Mouse (Mus musculus) bone marrow macrophage, adult 2 months (primary cell): ENCODE data around the gene Magi2. TPM values are rescaled to one million over a fixed set of nuclear protein-coding genes. Genes with fewer than 3 reads are reported as not detected.

ENCODE experiments used
- H3K27ac ChIP-seq: 2 replicates; pipeline ENCODE4 v1.5.1; 2012; ENCODE audit warnings: low read depth, low read length; ENCODE audit not compliant: insufficient read depth
- H3K4me1 ChIP-seq: 2 replicates; pipeline ENCODE4 v1.6.1; 2012; ENCODE audit warnings: low read length; ENCODE audit not compliant: control insufficient read depth, insufficient read depth
- H3K4me3 ChIP-seq: 2 replicates; pipeline ENCODE4 v1.5.1; 2012; ENCODE audit warnings: mild to moderate bottlenecking, low read length, moderate library complexity; ENCODE audit not compliant: insufficient read depth
- CTCF ChIP-seq: IDR thresholded peaks from 2 replicates; pipeline ENCODE4 v1.5.1; 2012; ENCODE audit warnings: low read depth, mild to moderate bottlenecking, low read length, moderate library complexity
- POLR2A ChIP-seq: IDR thresholded peaks from 2 replicates; pipeline ENCODE4 v1.6.1; 2012; ENCODE audit warnings: mild to moderate bottlenecking, low read depth, low read length, borderline replicate concordance
- polyA plus RNA-seq: library from polyadenylated mRNA; stranded (reverse); fragments of >200 nt; gene quantifications from 2 replicates; pipeline ENCODE4 v1.2.4, GENCODE M21; 2012; ENCODE audit not compliant: missing spikeins, insufficient read depth, insufficient read length

Magi2 gene
- polyA plus RNA-seq, 1 experiment, result 0.46 TPM

GRCm38 (mm10) chr5:19717296-19717695, 490.5 kb downstream of the Magi2 start:
- H3K27ac ChIP-seq, result no peak overlapping the region
- H3K4me3 ChIP-seq, result no peak overlapping the region
- TF ChIP-seq POLR2A (no peak), CTCF (no peak)
- H3K4me1 ChIP-seq, result no peaks in the 10 kb centered on the region

GRCm38 (mm10) chr5:19726277-19726676, 499.4 kb downstream of the Magi2 start:
- Histone ChIP-seq H3K4me3 (no peak overlapping the region), H3K27ac (no peak overlapping the region), H3K4me1 (peaks cover 18% of the 10 kb centered on the region)
- no peak for TF ChIP-seq POLR2A

GRCm38 (mm10) chr5:19745376-19745775, 518.5 kb downstream of the Magi2 start:
- Histone ChIP-seq H3K27ac (no peak overlapping the region), H3K4me3 (no peak overlapping the region), H3K4me1 (no peaks in the 10 kb centered on the region)
- no peak for TF ChIP-seq CTCF
- no peak for TF ChIP-seq POLR2A

- H3K27ac ChIP-seq, result no peak overlapping the region
- TF ChIP-seq POLR2A (no peak), CTCF (no peak)
- no peaks in the 10 kb centered on the region for H3K4me1 ChIP-seq
- no peak overlapping the region for H3K4me3 ChIP-seq
Observed at GRCm38 (mm10) chr5:19745916-19746315, 519.1 kb downstream of the Magi2 start.

- Histone ChIP-seq H3K4me3 (no peak overlapping the region), H3K4me1 (no peaks in the 10 kb centered on the region), H3K27ac (no peak overlapping the region)
- no peak for TF ChIP-seq CTCF
Observed at GRCm38 (mm10) chr5:19746865-19747514, 520.2 kb downstream of the Magi2 start.

GRCm38 (mm10) chr5:19747631-19748030, 520.8 kb downstream of the Magi2 start:
- no peak overlapping the region for H3K27ac ChIP-seq
- no peaks in the 10 kb centered on the region for H3K4me1 ChIP-seq
- TF ChIP-seq CTCF (no peak), POLR2A (no peak)
- H3K4me3 ChIP-seq, result no peak overlapping the region

- TF ChIP-seq POLR2A (no peak), CTCF (no peak)
- no peak overlapping the region for H3K4me3 ChIP-seq
- H3K4me1 ChIP-seq, result no peaks in the 10 kb centered on the region
Observed at GRCm38 (mm10) chr5:19779224-19779623, 552.4 kb downstream of the Magi2 start.

GRCm38 (mm10) chr5:19780076-19780475, 553.2 kb downstream of the Magi2 start:
- TF ChIP-seq POLR2A (no peak), CTCF (no peak)
- Histone ChIP-seq H3K4me3 (no peak overlapping the region), H3K27ac (no peak overlapping the region), H3K4me1 (no peaks in the 10 kb centered on the region)

More at GRCm38 (mm10) chr5:19779224-19779623, 552.4 kb downstream of the Magi2 start:
- no peak overlapping the region for H3K27ac ChIP-seq

- TF ChIP-seq CTCF (no peak), POLR2A (no peak)
- Histone ChIP-seq H3K4me3 (no peak overlapping the region), H3K4me1 (no peaks in the 10 kb centered on the region), H3K27ac (no peak overlapping the region)
Observed at GRCm38 (mm10) chr5:19785320-19785719, 558.5 kb downstream of the Magi2 start.

- TF ChIP-seq POLR2A, result no peak
- no peak for TF ChIP-seq CTCF
- H3K27ac ChIP-seq, result no peak overlapping the region
- H3K4me1 ChIP-seq, result no peaks in the 10 kb centered on the region
Observed at GRCm38 (mm10) chr5:19787522-19788144, 560.8 kb downstream of the Magi2 start.

GRCm38 (mm10) chr5:19803052-19803769, 576.4 kb downstream of the Magi2 start:
- Histone ChIP-seq H3K4me1 (no peaks in the 10 kb centered on the region), H3K4me3 (no peak overlapping the region), H3K27ac (no peak overlapping the region)
- TF ChIP-seq CTCF (no peak), POLR2A (no peak)

More at GRCm38 (mm10) chr5:19787522-19788144, 560.8 kb downstream of the Magi2 start:
- no peak overlapping the region for H3K4me3 ChIP-seq
